Mouse (Mus musculus) right cerebral cortex, postnatal 14 days (tissue): ENCODE measurements around the gene Nup210.

Experiments used
- DNase-seq: peaks from one replicate; pipeline ENCODE4 v3.0.0; 2022

The Nup210 gene

GRCm38 (mm10) chr6:91116244-91117145, at the start of gene Nup210:
Gene Nup210, minus strand, starts transcription at chr6:91116829.
- peak; percentile 99 for DNase-seq

GRCm38 (mm10) chr6:91165210-91165609, 48.6 kb upstream of the Nup210 start:
- peak; percentile 74 for DNase-seq

- DNase-seq, result no peak
Measured at GRCm38 (mm10) chr6:91164584-91164983, 48.0 kb upstream of the Nup210 start.

- DNase-seq, result no peak
Measured at GRCm38 (mm10) chr6:91163195-91163911, 46.7 kb upstream of the Nup210 start.

- DNase-seq, result no peak
Measured at GRCm38 (mm10) chr6:91162314-91162713, 45.7 kb upstream of the Nup210 start.

- no peak for DNase-seq
Measured at GRCm38 (mm10) chr6:91161506-91162235, 45.0 kb upstream of the Nup210 start.

GRCm38 (mm10) chr6:91160976-91161375, 44.3 kb upstream of the Nup210 start:
- no peak for DNase-seq

GRCm38 (mm10) chr6:91160399-91160798, 43.8 kb upstream of the Nup210 start:
- DNase-seq, result peak; percentile 34

- no peak for DNase-seq
Measured at GRCm38 (mm10) chr6:91159047-91159446, 42.4 kb upstream of the Nup210 start.

- DNase-seq, result no peak
Measured at GRCm38 (mm10) chr6:91157237-91157570, 40.6 kb upstream of the Nup210 start.

- peak; percentile 89 for DNase-seq
Measured at GRCm38 (mm10) chr6:91156554-91157236, 40.1 kb upstream of the Nup210 start, which contains the start of gene Hdac11. Gene Hdac11, plus strand, starts transcription at chr6:91156665.

- no peak for DNase-seq
Measured at GRCm38 (mm10) chr6:91156062-91156461, 39.4 kb upstream of the Nup210 start.

GRCm38 (mm10) chr6:91155286-91155685, 38.7 kb upstream of the Nup210 start:
- no peak for DNase-seq

- DNase-seq, result no peak
Measured at GRCm38 (mm10) chr6:91154685-91155084, 38.1 kb upstream of the Nup210 start.

- DNase-seq, result peak; percentile 48
Measured at GRCm38 (mm10) chr6:91153549-91154064, 37.0 kb upstream of the Nup210 start.

- DNase-seq, result no peak
Measured at GRCm38 (mm10) chr6:91152892-91153548, 36.4 kb upstream of the Nup210 start.

GRCm38 (mm10) chr6:91147152-91147770, 30.6 kb upstream of the Nup210 start:
- no peak for DNase-seq

GRCm38 (mm10) chr6:91146443-91147151, 30.0 kb upstream of the Nup210 start:
- DNase-seq, result no peak

GRCm38 (mm10) chr6:91145572-91145971, 28.9 kb upstream of the Nup210 start:
- no peak for DNase-seq

- DNase-seq, result no peak
Measured at GRCm38 (mm10) chr6:91145056-91145455, 28.4 kb upstream of the Nup210 start.

- peak; percentile 80 for DNase-seq
Measured at GRCm38 (mm10) chr6:91139846-91140245, 23.2 kb upstream of the Nup210 start.
